In genomic region chr7:127473705-127474104, GRCm38 (mm10) we compare ENCODE assay signal across 9 mouse cellular contexts. TPM values are rescaled to one million over a fixed set of nuclear protein-coding genes. Genes with fewer than 3 reads are reported as not detected.
DNase-seq lines count a peak whose midpoint lies in the region.
"Had no signal": no experiment of that assay in that cellular context is flagged by ENCODE, and none has a peak within 500 bp of the region (broad histone marks: within the 10 kb centered on the region; RNA-seq: fewer than 3 reads in every experiment).

No protein-coding gene starts in this region.

- H3K36me3 ChIP-seq in embryonic facial prominence, embryonic 10.5 days (replicated peaks) = peaks cover 52% of the 10 kb centered on the region

- no peaks in the 10 kb centered on the region for H3K27me3 ChIP-seq in embryonic facial prominence, embryonic 10.5 days (replicated peaks; ENCODE audit: low read depth, poor library complexity, severe bottlenecking)
- H3K27me3 ChIP-seq: neural tube, embryonic 12.5 days had no signal

- H3K4me1 ChIP-seq in embryonic facial prominence, embryonic 10.5 days = peaks cover 33% of the 10 kb centered on the region

- H3K9me3 ChIP-seq in embryonic facial prominence, embryonic 10.5 days = no peaks in the 10 kb centered on the region
- H3K9me3 ChIP-seq: neural tube, embryonic 12.5 days had no signal

- no peak overlapping the region for H3K27ac ChIP-seq in embryonic facial prominence, embryonic 10.5 days (replicated peaks)
- H3K27ac ChIP-seq: neural tube, embryonic 12.5 days had no signal

- H3K4me3 ChIP-seq in embryonic facial prominence, embryonic 10.5 days = 0 out of 2 replicates have a peak overlapping the region, but pooled peaks have one; percentile 6
- H3K4me3 ChIP-seq: neural tube, embryonic 12.5 days had no signal

- 87% methylated on average over 5 of the region's 5 CpGs for WGBS in embryonic facial prominence, embryonic 10.5 days

- peak; percentile 36 for DNase-seq in kidney, postnatal 10 days
- no peak for DNase-seq in kidney, adult 8-10 months
- peak; percentile 35 for DNase-seq in right cerebral cortex, postnatal 4 days
- no peak for DNase-seq in right cerebral cortex, postnatal 36 days (ENCODE audit: low spot score in 2 of 2)
- DNase-seq in embryonic facial prominence, embryonic 10.5 days (ENCODE audit: low spot score) = no peak
- peak; percentile 36 to 58 for DNase-seq in thymus, postnatal 36 days
- DNase-seq in adipocyte (ENCODE audit: low spot score) = no peak
- DNase-seq: cerebellum, adult 11 months had no signal

RNA-seq across cellular contexts. Expression of gene Fbrs, which starts 5.3 kb away (rescaled TPM):
- polyA plus RNA-seq in embryonic facial prominence, embryonic 10.5 days (2016; fragmentation: Nextera tagmentation; extraction: Ambion mirVana) = 8.6 and 9.0 TPM in 2 replicates

RNA-seq across cellular contexts. Expression of gene Prr14, which starts 14.3 kb away (rescaled TPM):
- 46.3 and 47.9 TPM in 2 replicates for polyA plus RNA-seq in embryonic facial prominence, embryonic 10.5 days (2016; fragmentation: Nextera tagmentation; extraction: Ambion mirVana)

RNA-seq across cellular contexts. Expression of gene Zfp689, which starts 24.7 kb away (rescaled TPM):
- polyA plus RNA-seq in embryonic facial prominence, embryonic 10.5 days (2016; fragmentation: Nextera tagmentation; extraction: Ambion mirVana) = 13.4 and 17.7 TPM in 2 replicates

RNA-seq across cellular contexts. Expression of gene Srcap, which starts 38.1 kb away (rescaled TPM):
- 55.8 and 62.8 TPM in 2 replicates for polyA plus RNA-seq in embryonic facial prominence, embryonic 10.5 days (2016; fragmentation: Nextera tagmentation; extraction: Ambion mirVana)

RNA-seq across cellular contexts. Expression of gene Gm42715, which starts 45.7 kb away (rescaled TPM):
- 16.6 and 17.8 TPM in 2 replicates for polyA plus RNA-seq in embryonic facial prominence, embryonic 10.5 days (2016; fragmentation: Nextera tagmentation; extraction: Ambion mirVana)

Comparison
In these comparisons a context has a peak if more than half of its experiments do, and no peak if none do; other contexts are left out.
1. DNase-seq: peak in kidney, postnatal 10 days (single experiment), right cerebral cortex, postnatal 4 days (single experiment) and thymus, postnatal 36 days (2 of 2); none in kidney, adult 8-10 months (0 of 2), right cerebral cortex, postnatal 36 days (0 of 2), embryonic facial prominence, embryonic 10.5 days (single experiment) and adipocyte (single experiment).